ENCODE assay signal across 22 mouse cellular contexts in the genomic region with DNA sequence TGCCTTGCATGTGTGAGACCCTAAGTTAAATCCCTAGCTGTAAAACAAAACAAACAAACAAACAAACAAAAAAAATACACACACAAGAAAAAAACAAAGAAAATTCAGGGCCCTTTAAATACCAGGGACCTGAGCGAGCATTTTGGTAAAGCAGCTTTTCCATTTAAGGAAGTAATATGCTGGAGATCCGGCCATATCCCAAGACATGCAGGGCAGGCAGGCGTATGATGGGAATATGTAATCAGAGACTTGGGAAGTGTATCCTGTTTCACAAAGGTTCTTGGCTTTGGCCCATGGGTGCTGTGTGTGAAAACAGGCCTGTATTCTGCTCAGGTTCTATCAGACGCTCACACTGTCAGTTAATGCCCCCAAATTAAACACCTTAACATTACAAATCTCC. TPM values are rescaled to one million over a fixed set of nuclear protein-coding genes. Genes with fewer than 3 reads are reported as not detected.
"Had no signal": no experiment of that assay in that cellular context is flagged by ENCODE, and none has a peak within 500 bp of the region (broad histone marks: within the 10 kb centered on the region; RNA-seq: fewer than 3 reads in every experiment).

No protein-coding gene starts in this region.

- H3K36me3 ChIP-seq: liver, embryonic 15.5 days; lung, embryonic 15.5 days; midbrain, embryonic 10.5 days; neural tube, embryonic 13.5 days had no signal

- H3K9me3 ChIP-seq: liver, embryonic 15.5 days; lung, embryonic 15.5 days; megakaryocyte, embryonic 14.5 days; midbrain, embryonic 10.5 days; neural tube, embryonic 13.5 days had no signal

- H3K27ac ChIP-seq: liver, embryonic 15.5 days; lung, embryonic 15.5 days; midbrain, embryonic 10.5 days; neural tube, embryonic 13.5 days had no signal

- H3K4me3 ChIP-seq: liver, embryonic 15.5 days; lung, embryonic 15.5 days; megakaryocyte, embryonic 14.5 days; midbrain, embryonic 10.5 days; neural tube, embryonic 13.5 days had no signal

- H3K9ac ChIP-seq: liver, embryonic 15.5 days; lung, embryonic 15.5 days; neural tube, embryonic 13.5 days had no signal

- H3K4me2 ChIP-seq: liver, embryonic 11.5 days; liver, embryonic 15.5 days; lung, embryonic 15.5 days; neural tube, embryonic 13.5 days had no signal

- DNase-seq: kidney, postnatal 14 days; kidney, postnatal 4 days; left cerebral cortex, postnatal 4 days; lung, adult 18-20 months; lung, postnatal 10 days; lung, postnatal 36 days; midbrain, embryonic 14.5 days; retina, postnatal 1 day; right cerebral cortex, postnatal 25 days; thymus, adult 18-20 months; thymus, postnatal 14 days had no signal

RNA-seq across cellular contexts. Expression of a gene that starts 11.6 kb away (rescaled TPM):
- total RNA-seq: neutrophil, adult 5-6 weeks had no signal

RNA-seq across cellular contexts. Expression of a gene that starts 26.2 kb away (rescaled TPM):
- total RNA-seq: neutrophil, adult 5-6 weeks had no signal

RNA-seq across cellular contexts. Expression of a gene that starts 29.2 kb away (rescaled TPM):
- total RNA-seq: layer of hippocampus, adult 18-20 months; layer of hippocampus, postnatal 14 days; left cerebral cortex, adult 8-10 months; left cerebral cortex, postnatal 14 days had no signal
